Mouse (Mus musculus) heart, adult 2 months (tissue): Measurements from ENCODE around the gene 1700016H13Rik.

Experiments
- CTCF ChIP-seq: fragments of 200-600 bp; IDR thresholded peaks from 2 replicates; pipeline ENCODE4 v1.8.1; 2022; ENCODE audit warnings: antibody characterized with exemption, mild to moderate bottlenecking, moderate library complexity
- POLR2A ChIP-seq: fragments of 200-500 bp; IDR thresholded peaks from 2 replicates; pipeline ENCODE4 v1.6.1; 2011; ENCODE audit warnings: mild to moderate bottlenecking, low read depth, low read length, control low read depth; ENCODE audit not compliant: insufficient read depth

DNA sequence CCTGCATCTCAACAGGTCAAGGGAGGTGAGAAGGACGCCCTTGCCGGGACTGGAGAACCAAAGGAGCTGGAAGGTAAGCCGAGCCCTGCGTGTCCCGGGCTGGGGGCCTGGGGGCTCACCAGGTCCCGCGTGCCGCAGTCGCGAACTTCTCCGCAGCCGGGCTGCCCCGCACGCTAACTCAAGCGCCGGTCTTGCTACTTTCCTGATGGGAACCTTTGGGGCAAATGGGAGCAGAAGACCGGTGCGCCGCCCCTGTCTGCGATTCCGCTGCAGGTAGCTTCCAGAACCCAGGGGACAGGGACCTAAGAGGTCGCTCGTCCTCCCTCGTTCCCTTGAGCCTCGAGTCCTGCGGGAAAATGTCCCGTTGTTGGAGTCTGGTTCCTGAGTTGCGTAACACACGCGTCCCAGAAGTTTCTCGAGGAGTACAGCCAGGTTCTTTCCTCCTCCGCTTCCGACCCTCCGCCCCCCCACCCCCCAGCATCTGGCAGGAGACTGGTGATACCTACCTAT, 36.8 kb upstream of the 1700016H13Rik start:
- TF ChIP-seq CTCF (no peak), POLR2A (no peak)
